Mouse (Mus musculus) megakaryocyte progenitor cell, adult 5-6 weeks (primary cell): ENCODE data around the gene Thy1. TPM values are rescaled to one million over a fixed set of nuclear protein-coding genes. Genes with fewer than 3 reads are reported as not detected.

ENCODE experiments used
- ATAC-seq: replicated peaks from 2 replicates; pipeline ENCODE4 v1.8.0; 2016; ENCODE audit warnings: mild to moderate bottlenecking, moderate TSS enrichment, inconsistent platforms; ENCODE audit not compliant: poor library complexity
- total RNA-seq, 2 experiments: library from RNA; stranded (forward) in 1 of 2; stranded (reverse) in 1 of 2; fragments of 157-497, 149-512 nt in 1 of 2; fragments of 200-1000 nt in 1 of 2; gene quantifications; 2 replicates each; pipeline versions ENCODE4 v1.2.3 to v1.2.4; 2015 to 2017

Gene Thy1
- total RNA-seq (2015): 0.32 and 1.1 TPM in 2 replicates
- total RNA-seq (2017): 0.21 and 1.2 TPM in 2 replicates

GRCm38 (mm10) chr9:44042836-44043707 lies at the start of gene Thy1:
Gene Thy1 (plus strand): TSS chr9:44043384.
- ATAC-seq: 0 out of 2 replicates have a peak, but pooled peaks have one; percentile 15

GRCm38 (mm10) chr9:43997681-43998080 lies 45.5 kb upstream of the Thy1 start:
- ATAC-seq: no peak

GRCm38 (mm10) chr9:43998851-43999250 lies 44.3 kb upstream of the Thy1 start:
- no peak for ATAC-seq

GRCm38 (mm10) chr9:44004362-44004761 lies 38.8 kb upstream of the Thy1 start:
- no peak for ATAC-seq

GRCm38 (mm10) chr9:44005305-44005704 lies 37.9 kb upstream of the Thy1 start:
- ATAC-seq: peak; percentile 60

- no peak for ATAC-seq
These were observed 35.9 kb upstream of the Thy1 start for GRCm38 (mm10) chr9:44007323-44007722.

GRCm38 (mm10) chr9:44007991-44008390 lies 35.2 kb upstream of the Thy1 start:
- ATAC-seq: no peak

GRCm38 (mm10) chr9:44010900-44011299 lies 32.3 kb upstream of the Thy1 start:
- ATAC-seq: no peak

- no peak for ATAC-seq
These were observed 31.5 kb upstream of the Thy1 start for GRCm38 (mm10) chr9:44011668-44012067.

GRCm38 (mm10) chr9:44012164-44012563 lies 31.0 kb upstream of the Thy1 start:
- no peak for ATAC-seq

GRCm38 (mm10) chr9:44012761-44013301 lies 30.4 kb upstream of the Thy1 start:
- peak; percentile 71 for ATAC-seq

GRCm38 (mm10) chr9:44013781-44014180 lies 29.4 kb upstream of the Thy1 start:
- ATAC-seq: peak; percentile 39

GRCm38 (mm10) chr9:44016304-44016703 lies 26.9 kb upstream of the Thy1 start:
- ATAC-seq: no peak

- ATAC-seq: no peak
These were observed 25.3 kb upstream of the Thy1 start for GRCm38 (mm10) chr9:44017846-44018245.

- no peak for ATAC-seq
These were observed 23.2 kb upstream of the Thy1 start for GRCm38 (mm10) chr9:44020001-44020400.

- ATAC-seq: no peak
These were observed 20.9 kb upstream of the Thy1 start for GRCm38 (mm10) chr9:44022100-44022847.

- 0 out of 2 replicates have a peak, but pooled peaks have one; percentile 31 for ATAC-seq
These were observed 19.1 kb upstream of the Thy1 start for GRCm38 (mm10) chr9:44024096-44024495.

- ATAC-seq: no peak
These were observed 13.5 kb upstream of the Thy1 start for GRCm38 (mm10) chr9:44029580-44030236.

GRCm38 (mm10) chr9:44030646-44031045 lies 12.5 kb upstream of the Thy1 start:
- ATAC-seq: no peak

- ATAC-seq: peak; percentile 76
These were observed 12.1 kb upstream of the Thy1 start for GRCm38 (mm10) chr9:44031079-44031478.

- ATAC-seq: peak; percentile 38; the same call in 1 of the 2 replicates
These were observed 11.2 kb upstream of the Thy1 start for GRCm38 (mm10) chr9:44031946-44032345.
